Mouse (Mus musculus): ENCODE results near the gene Sim2. TPM values are rescaled to one million over a fixed set of nuclear protein-coding genes. Genes with fewer than 3 reads are reported as not detected.

The Sim2 gene
- total RNA-seq, 2 experiments from 2014 or later = 0.35 TPM; not detected in 1

GRCm38 (mm10) chr16:94078318-94079074 lies 6.2 kb upstream of the Sim2 start:
- no peak for ATAC-seq (replicated peaks; ENCODE audit: poor library complexity)

GRCm38 (mm10) chr16:94079075-94079855 lies 5.5 kb upstream of the Sim2 start:
- ATAC-seq (replicated peaks; ENCODE audit: poor library complexity) = no peak

GRCm38 (mm10) chr16:94079856-94080555 lies 4.7 kb upstream of the Sim2 start:
- ATAC-seq (replicated peaks; ENCODE audit: poor library complexity) = no peak

- no peak for ATAC-seq (replicated peaks; ENCODE audit: poor library complexity)
Observed at GRCm38 (mm10) chr16:94081596-94081995, 3.1 kb upstream of the Sim2 start.

- no peak for ATAC-seq (replicated peaks; ENCODE audit: poor library complexity)
Observed at GRCm38 (mm10) chr16:94081996-94082708, 2.6 kb upstream of the Sim2 start.

- ATAC-seq (replicated peaks; ENCODE audit: poor library complexity) = no peak
Observed at GRCm38 (mm10) chr16:94082960-94083847, 1.5 kb upstream of the Sim2 start.

GRCm38 (mm10) chr16:94083848-94084525 lies 744 bp upstream of the Sim2 start:
- ATAC-seq (replicated peaks; ENCODE audit: poor library complexity) = no peak

- ATAC-seq (replicated peaks; ENCODE audit: poor library complexity) = no peak
Observed at GRCm38 (mm10) chr16:94085603-94086285, 1.0 kb downstream of the Sim2 start.

GRCm38 (mm10) chr16:94086701-94087569 lies 2.2 kb downstream of the Sim2 start:
- ATAC-seq (replicated peaks; ENCODE audit: poor library complexity) = no peak

- no peak for ATAC-seq (replicated peaks; ENCODE audit: poor library complexity)
Observed at GRCm38 (mm10) chr16:94087570-94088225, 3.0 kb downstream of the Sim2 start.

- no peak for ATAC-seq (replicated peaks; ENCODE audit: poor library complexity)
Observed at GRCm38 (mm10) chr16:94088226-94088748, 3.6 kb downstream of the Sim2 start.

- ATAC-seq (replicated peaks; ENCODE audit: poor library complexity) = no peak
Observed at GRCm38 (mm10) chr16:94088819-94089692, 4.3 kb downstream of the Sim2 start.

- no peak for ATAC-seq (replicated peaks; ENCODE audit: poor library complexity)
Observed at GRCm38 (mm10) chr16:94092511-94093150, 7.9 kb downstream of the Sim2 start.

- ATAC-seq (replicated peaks; ENCODE audit: poor library complexity) = no peak
Observed at GRCm38 (mm10) chr16:94093151-94093863, 8.6 kb downstream of the Sim2 start.
